Mouse (Mus musculus): Measurements from ENCODE around the gene Rab19. TPM values are rescaled to one million over a fixed set of nuclear protein-coding genes. Genes with fewer than 3 reads are reported as not detected.
A peak's percentile ranks its signal among the peaks of the same experiment; 100 is the strongest.

Gene Rab19
- polyA plus RNA-seq, 1 experiment from 2014 or later = 0.13 TPM

DNA sequence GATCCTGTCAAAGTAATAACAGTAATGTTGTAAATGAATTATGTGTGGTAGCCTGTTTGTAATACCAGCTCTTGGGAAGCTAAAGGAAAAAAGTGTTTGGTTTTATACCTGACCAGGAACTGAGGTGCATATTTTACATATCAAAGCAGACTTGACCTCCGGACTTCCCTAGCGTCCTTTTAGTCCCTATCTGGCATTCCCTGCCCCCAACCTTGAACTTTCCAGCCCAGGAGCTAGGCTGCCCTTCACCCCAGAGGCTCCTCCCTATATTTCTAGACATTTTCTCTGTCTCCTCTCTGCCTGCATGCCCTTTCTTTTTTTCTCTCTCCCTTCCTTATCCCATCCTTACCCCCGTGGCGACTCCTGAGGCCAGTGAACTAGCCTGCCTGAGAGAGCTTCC lies 39.9 kb downstream of the Rab19 start:
- H3K9me3 ChIP-seq (ENCODE audit: control insufficient read depth, low read length) = no peaks in the 10 kb centered on the region
- peak overlapping the region; percentile 71 for H3K4me2 ChIP-seq (ENCODE audit: low read length)
- H3K4me3 ChIP-seq (ENCODE audit: low read length) = peak overlapping the region; percentile 94
- WGBS = 42% methylated on average over 4 of the region's 4 CpGs
- peak overlapping the region; percentile 96 for H3K27ac ChIP-seq (ENCODE audit: low read depth, low read length)
- no peaks in the 10 kb centered on the region for H3K27me3 ChIP-seq (replicated peaks; ENCODE audit: control insufficient read depth, insufficient read depth, low read length)
- no peak overlapping the region for H3K9ac ChIP-seq (ENCODE audit: low read depth, low read length)
- H3K36me3 ChIP-seq (ENCODE audit: control insufficient read depth, insufficient read depth, low read length) = no peaks in the 10 kb centered on the region
- peaks cover 11% of the 10 kb centered on the region for H3K4me1 ChIP-seq (ENCODE audit: control insufficient read depth, insufficient read depth, low read depth, low read length)
- no peak for ATAC-seq

DNA sequence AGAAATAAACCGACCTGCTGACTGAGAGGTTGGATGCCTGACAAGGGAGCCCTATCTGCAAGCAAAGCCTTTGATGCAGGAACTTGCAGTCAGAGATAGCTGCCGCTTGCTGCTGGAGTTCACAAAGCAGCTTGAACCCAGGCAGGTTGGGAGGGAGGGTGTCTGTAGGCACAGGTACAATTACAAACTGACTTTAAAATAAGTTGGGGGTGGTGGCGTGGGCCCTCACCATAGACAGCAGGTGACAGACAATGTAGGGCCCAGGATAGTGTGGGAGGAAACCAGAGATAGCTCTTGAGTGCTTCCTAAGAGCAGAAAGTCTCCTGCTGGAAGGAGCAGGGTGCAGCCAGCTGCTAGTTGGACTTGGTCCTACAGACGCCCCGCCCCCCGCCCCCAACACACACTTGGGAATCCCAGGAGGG lies 42.2 kb downstream of the Rab19 start:
- no peaks in the 10 kb centered on the region for H3K36me3 ChIP-seq (ENCODE audit: control insufficient read depth, insufficient read depth, low read length)
- no peak overlapping the region for H3K9ac ChIP-seq (ENCODE audit: low read depth, low read length)
- H3K4me1 ChIP-seq (ENCODE audit: control insufficient read depth, insufficient read depth, low read depth, low read length) = peaks cover 3% of the 10 kb centered on the region
- H3K9me3 ChIP-seq (ENCODE audit: control insufficient read depth, low read length) = no peaks in the 10 kb centered on the region
- H3K4me3 ChIP-seq (ENCODE audit: low read length) = no peak overlapping the region
- H3K27ac ChIP-seq (ENCODE audit: low read depth, low read length) = no peak overlapping the region
- no peaks in the 10 kb centered on the region for H3K27me3 ChIP-seq (replicated peaks; ENCODE audit: control insufficient read depth, insufficient read depth, low read length)
- H3K4me2 ChIP-seq (ENCODE audit: low read length) = no peak overlapping the region
- 76% methylated on average over 6 of the region's 6 CpGs for WGBS
- no peak for ATAC-seq

DNA sequence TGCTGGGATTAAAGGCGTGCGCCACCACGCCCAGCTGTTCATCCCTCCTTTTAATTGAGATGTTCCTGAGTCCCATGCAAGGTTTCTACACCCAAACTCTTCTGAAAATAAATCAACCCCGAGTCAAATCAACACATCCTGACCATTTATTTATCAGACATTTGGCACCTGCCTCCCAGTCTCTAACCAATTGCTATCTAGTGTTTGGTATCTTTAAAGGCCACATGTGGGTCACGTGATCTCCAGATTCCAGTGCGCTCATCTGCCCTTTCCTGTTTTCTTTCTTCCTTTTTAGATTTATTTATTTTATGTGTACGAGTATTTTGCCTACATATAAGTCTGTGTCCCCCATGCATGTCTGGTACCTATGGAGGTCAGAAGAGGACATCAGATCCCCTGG lies 42.7 kb downstream of the Rab19 start:
- Histone ChIP-seq H3K36me3 (ENCODE audit: control insufficient read depth, insufficient read depth, low read length) (no peaks in the 10 kb centered on the region), H3K9ac (ENCODE audit: low read depth, low read length) (no peak overlapping the region), H3K27ac (ENCODE audit: low read depth, low read length) (no peak overlapping the region), H3K9me3 (ENCODE audit: control insufficient read depth, low read length) (no peaks in the 10 kb centered on the region), H3K4me3 (ENCODE audit: low read length) (no peak overlapping the region), H3K27me3 (replicated peaks; ENCODE audit: control insufficient read depth, insufficient read depth, low read length) (no peaks in the 10 kb centered on the region), H3K4me1 (ENCODE audit: control insufficient read depth, insufficient read depth, low read depth, low read length) (no peaks in the 10 kb centered on the region), H3K4me2 (ENCODE audit: low read length) (no peak overlapping the region)
- no peak for ATAC-seq
- 89% methylated on average over 7 of the region's 7 CpGs for WGBS

DNA sequence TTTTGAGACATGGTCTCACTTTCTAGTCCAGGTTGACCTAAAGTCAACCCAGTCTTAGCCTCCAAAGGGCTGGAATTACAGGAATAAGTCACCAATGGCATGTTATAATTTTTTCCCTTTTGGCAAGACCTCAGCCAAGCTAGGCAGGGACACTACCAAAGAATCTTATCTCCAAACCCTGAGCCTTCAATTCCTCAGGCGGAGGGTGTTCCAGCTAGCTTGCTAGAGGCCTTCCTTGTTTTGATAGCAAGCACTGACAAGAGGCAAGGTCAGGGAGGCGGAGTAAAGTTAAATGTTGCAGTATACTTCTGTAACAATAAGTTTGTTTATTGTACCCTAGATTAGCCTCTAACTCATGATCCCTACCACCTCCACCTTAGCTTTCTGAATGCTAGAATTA lies 44.2 kb downstream of the Rab19 start:
- 89% methylated on average over 2 of the region's 2 CpGs for WGBS
- Histone ChIP-seq H3K9ac (ENCODE audit: low read depth, low read length) (no peak overlapping the region), H3K9me3 (ENCODE audit: control insufficient read depth, low read length) (no peaks in the 10 kb centered on the region), H3K4me1 (ENCODE audit: control insufficient read depth, insufficient read depth, low read depth, low read length) (no peaks in the 10 kb centered on the region), H3K36me3 (ENCODE audit: control insufficient read depth, insufficient read depth, low read length) (no peaks in the 10 kb centered on the region), H3K27ac (ENCODE audit: low read depth, low read length) (no peak overlapping the region), H3K4me2 (ENCODE audit: low read length) (no peak overlapping the region), H3K27me3 (replicated peaks; ENCODE audit: control insufficient read depth, insufficient read depth, low read length) (no peaks in the 10 kb centered on the region), H3K4me3 (ENCODE audit: low read length) (no peak overlapping the region)
- ATAC-seq = no peak

GRCm38 (mm10) chr6:39426725-39427124 lies 45.8 kb downstream of the Rab19 start:
- Histone ChIP-seq H3K4me1 (ENCODE audit: control insufficient read depth, insufficient read depth, low read depth, low read length) (no peaks in the 10 kb centered on the region), H3K4me2 (ENCODE audit: low read length) (no peak overlapping the region), H3K9ac (ENCODE audit: low read depth, low read length) (no peak overlapping the region), H3K9me3 (ENCODE audit: control insufficient read depth, low read length) (no peaks in the 10 kb centered on the region), H3K27ac (ENCODE audit: low read depth, low read length) (no peak overlapping the region), H3K4me3 (ENCODE audit: low read length) (no peak overlapping the region), H3K27me3 (replicated peaks; ENCODE audit: control insufficient read depth, insufficient read depth, low read length) (no peaks in the 10 kb centered on the region), H3K36me3 (ENCODE audit: control insufficient read depth, insufficient read depth, low read length) (no peaks in the 10 kb centered on the region)
- ATAC-seq = no peak
- 93% methylated on average over 4 of the region's 4 CpGs for WGBS

- Histone ChIP-seq H3K27me3 (replicated peaks; ENCODE audit: control insufficient read depth, insufficient read depth, low read length) (no peaks in the 10 kb centered on the region), H3K9ac (ENCODE audit: low read depth, low read length) (no peak overlapping the region), H3K4me1 (ENCODE audit: control insufficient read depth, insufficient read depth, low read depth, low read length) (no peaks in the 10 kb centered on the region), H3K9me3 (ENCODE audit: control insufficient read depth, low read length) (no peaks in the 10 kb centered on the region), H3K27ac (ENCODE audit: low read depth, low read length) (no peak overlapping the region), H3K36me3 (ENCODE audit: control insufficient read depth, insufficient read depth, low read length) (no peaks in the 10 kb centered on the region), H3K4me2 (ENCODE audit: low read length) (no peak overlapping the region), H3K4me3 (ENCODE audit: low read length) (no peak overlapping the region)
- WGBS = 90% methylated on average over 4 of the region's 4 CpGs
- no peak for ATAC-seq
These were observed 46.5 kb downstream of the Rab19 start for GRCm38 (mm10) chr6:39427276-39428003.

DNA sequence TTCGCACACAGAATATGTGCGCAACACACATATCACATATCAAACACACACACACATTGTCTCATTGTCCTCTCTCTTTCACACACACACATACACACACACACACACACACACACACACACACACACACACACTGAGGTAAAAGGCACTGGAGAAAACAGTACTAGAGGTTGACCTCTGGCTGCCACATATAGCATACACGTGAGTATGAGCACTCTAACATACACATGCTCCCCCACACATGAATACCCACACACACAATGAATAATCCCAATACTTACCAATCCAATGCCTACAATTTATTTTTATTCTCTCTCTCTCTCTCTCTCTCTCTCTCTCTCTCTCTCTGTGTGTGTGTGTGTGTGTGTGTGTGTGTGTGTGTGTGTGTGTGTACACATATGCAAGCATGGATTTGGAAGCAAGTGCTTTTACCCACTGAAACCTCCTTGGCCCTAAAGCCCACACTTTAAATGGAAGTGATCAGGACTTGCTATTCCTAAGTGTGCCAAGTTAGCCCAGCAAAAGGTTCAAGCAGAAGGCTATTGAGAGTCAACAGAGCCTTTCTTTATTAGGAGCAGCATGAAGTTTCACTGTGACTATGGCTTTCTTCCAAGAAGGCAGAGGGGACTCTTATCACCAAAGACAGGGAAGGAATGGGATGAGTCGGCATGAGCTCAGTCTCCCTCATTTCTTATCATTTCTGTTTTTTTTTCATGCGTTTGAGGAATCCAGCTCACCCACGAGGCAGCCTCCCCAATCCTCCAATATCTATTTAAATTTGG lies 48.2 kb downstream of the Rab19 start:
- Histone ChIP-seq H3K4me3 (ENCODE audit: low read length) (no peak overlapping the region), H3K27me3 (replicated peaks; ENCODE audit: control insufficient read depth, insufficient read depth, low read length) (no peaks in the 10 kb centered on the region), H3K4me2 (ENCODE audit: low read length) (no peak overlapping the region), H3K27ac (ENCODE audit: low read depth, low read length) (no peak overlapping the region), H3K9ac (ENCODE audit: low read depth, low read length) (no peak overlapping the region), H3K9me3 (ENCODE audit: control insufficient read depth, low read length) (no peaks in the 10 kb centered on the region), H3K4me1 (ENCODE audit: control insufficient read depth, insufficient read depth, low read depth, low read length) (no peaks in the 10 kb centered on the region), H3K36me3 (ENCODE audit: control insufficient read depth, insufficient read depth, low read length) (no peaks in the 10 kb centered on the region)
- 78% methylated on average over 6 of the region's 6 CpGs for WGBS
- ATAC-seq = no peak

- no peaks in the 10 kb centered on the region for H3K4me1 ChIP-seq (ENCODE audit: control insufficient read depth, insufficient read depth, low read depth, low read length)
- no peak for ATAC-seq
- H3K27ac ChIP-seq (ENCODE audit: low read depth, low read length) = no peak overlapping the region
- H3K9ac ChIP-seq (ENCODE audit: low read depth, low read length) = no peak overlapping the region
- WGBS = 66% methylated on average over 11 of the region's 11 CpGs
- H3K4me2 ChIP-seq (ENCODE audit: low read length) = no peak overlapping the region
- H3K9me3 ChIP-seq (ENCODE audit: control insufficient read depth, low read length) = no peaks in the 10 kb centered on the region
- H3K36me3 ChIP-seq (ENCODE audit: control insufficient read depth, insufficient read depth, low read length) = no peaks in the 10 kb centered on the region
- no peaks in the 10 kb centered on the region for H3K27me3 ChIP-seq (replicated peaks; ENCODE audit: control insufficient read depth, insufficient read depth, low read length)
- H3K4me3 ChIP-seq (ENCODE audit: low read length) = no peak overlapping the region
These were observed 49.7 kb downstream of the Rab19 start for GRCm38 (mm10) chr6:39430722-39431121.

- no peaks in the 10 kb centered on the region for H3K4me1 ChIP-seq (ENCODE audit: control insufficient read depth, insufficient read depth, low read depth, low read length)
- no peak overlapping the region for H3K4me2 ChIP-seq (ENCODE audit: low read length)
- H3K9me3 ChIP-seq (ENCODE audit: control insufficient read depth, low read length) = no peaks in the 10 kb centered on the region
- H3K27me3 ChIP-seq (replicated peaks; ENCODE audit: control insufficient read depth, insufficient read depth, low read length) = no peaks in the 10 kb centered on the region
- H3K27ac ChIP-seq (ENCODE audit: low read depth, low read length) = no peak overlapping the region
- no peaks in the 10 kb centered on the region for H3K36me3 ChIP-seq (ENCODE audit: control insufficient read depth, insufficient read depth, low read length)
- H3K9ac ChIP-seq (ENCODE audit: low read depth, low read length) = no peak overlapping the region
- WGBS = 84% methylated on average over 4 of the region's 4 CpGs
- ATAC-seq = no peak
- H3K4me3 ChIP-seq (ENCODE audit: low read length) = no peak overlapping the region
These were observed 52.2 kb downstream of the Rab19 start for GRCm38 (mm10) chr6:39433174-39433573.
